Mouse (Mus musculus): ENCODE data around the gene Sfxn3. TPM values are rescaled to one million over a fixed set of nuclear protein-coding genes. Genes with fewer than 3 reads are reported as not detected.

Sfxn3 gene
- total RNA-seq (2021) (10 to 100 TPM; 51.2 to 89.3 TPM), polyA plus RNA-seq (2012; rRNA removed) (45.9 and 65.5 TPM in 2 replicates)
- long read RNA-seq, transcript Sfxn3-201 (11 exons, 2,867 nt) = major isoform, 40 of 58 reads
- long read RNA-seq, partial matches to known transcripts = 15 of 58 reads
- long read RNA-seq, other reads (novel, unspliced or antisense) = 3 of 58 reads

DNA sequence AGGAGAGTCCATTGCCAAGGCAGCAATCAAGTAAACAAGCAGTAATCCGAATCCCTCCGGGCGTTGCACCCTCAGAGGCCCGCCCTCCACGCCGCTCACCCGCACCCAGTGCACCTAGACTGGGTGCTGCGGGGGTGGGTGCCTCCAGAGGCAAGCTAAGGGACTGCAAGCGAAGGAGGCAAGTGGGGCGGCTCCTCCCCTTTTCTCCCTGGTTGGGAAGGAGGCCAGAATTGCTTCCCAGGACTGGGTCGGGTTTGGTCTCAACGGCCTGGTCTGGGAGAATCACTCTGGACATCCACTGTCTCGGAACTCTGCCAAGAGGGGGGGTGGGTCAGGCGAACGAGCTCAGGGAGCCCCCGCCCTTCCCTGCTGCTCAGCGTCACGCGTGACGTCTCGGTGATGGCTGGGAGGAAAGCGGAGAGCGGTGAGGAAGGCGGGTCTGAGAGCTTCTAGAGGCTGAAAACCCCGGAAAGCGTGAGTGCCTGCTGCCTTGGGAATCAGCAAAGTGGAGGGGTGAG is at the start of gene Sfxn3:
Sfxn3 (plus strand) TSS at position 87 of the 518 bp plus-strand sequence.
- DNase-seq = peak; percentile 95

GRCm38 (mm10) chr19:44997786-44998185 is 49.5 kb upstream of the Sfxn3 start:
- no peak for DNase-seq

DNA sequence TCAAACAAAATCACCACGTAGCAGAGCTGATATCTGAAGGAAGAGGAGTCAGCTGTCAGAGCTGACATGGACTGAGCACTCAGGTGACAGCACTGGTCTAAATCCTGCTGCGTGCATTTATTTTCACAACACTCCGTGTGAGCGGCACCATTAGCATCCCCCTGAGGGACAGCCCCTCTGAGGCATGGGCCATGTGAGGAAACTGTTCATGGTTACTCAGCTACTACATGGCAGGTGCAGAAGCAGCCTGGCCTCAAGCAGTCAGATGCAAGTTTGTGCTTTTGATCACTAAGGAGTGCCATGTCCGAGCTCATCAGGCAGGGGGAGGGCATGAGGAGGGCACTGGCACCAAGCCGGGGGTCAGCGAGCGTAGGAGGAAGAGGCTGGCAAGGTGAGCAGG is 47.7 kb upstream of the Sfxn3 start:
- DNase-seq = no peak

DNA sequence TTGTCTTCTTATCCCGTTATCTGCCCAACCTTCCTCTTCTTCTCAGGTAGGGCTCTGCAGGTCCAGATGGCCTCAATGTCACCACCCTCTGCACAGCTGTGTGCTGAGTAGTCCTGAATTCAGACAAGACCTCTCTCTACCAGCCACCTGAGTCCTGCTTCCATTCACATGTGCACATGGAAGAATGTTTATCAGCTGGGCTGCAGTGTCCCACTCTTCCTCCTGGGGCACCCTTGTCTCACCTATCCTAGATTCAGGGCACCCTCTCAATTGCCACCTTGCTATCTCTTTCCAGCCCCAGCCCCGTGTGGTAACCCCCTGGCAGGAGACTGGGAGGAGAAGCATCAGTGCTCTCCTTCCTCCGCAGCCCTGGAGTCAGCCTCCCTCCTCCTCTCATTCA is 45.0 kb upstream of the Sfxn3 start:
- DNase-seq = peak; percentile 11

DNA sequence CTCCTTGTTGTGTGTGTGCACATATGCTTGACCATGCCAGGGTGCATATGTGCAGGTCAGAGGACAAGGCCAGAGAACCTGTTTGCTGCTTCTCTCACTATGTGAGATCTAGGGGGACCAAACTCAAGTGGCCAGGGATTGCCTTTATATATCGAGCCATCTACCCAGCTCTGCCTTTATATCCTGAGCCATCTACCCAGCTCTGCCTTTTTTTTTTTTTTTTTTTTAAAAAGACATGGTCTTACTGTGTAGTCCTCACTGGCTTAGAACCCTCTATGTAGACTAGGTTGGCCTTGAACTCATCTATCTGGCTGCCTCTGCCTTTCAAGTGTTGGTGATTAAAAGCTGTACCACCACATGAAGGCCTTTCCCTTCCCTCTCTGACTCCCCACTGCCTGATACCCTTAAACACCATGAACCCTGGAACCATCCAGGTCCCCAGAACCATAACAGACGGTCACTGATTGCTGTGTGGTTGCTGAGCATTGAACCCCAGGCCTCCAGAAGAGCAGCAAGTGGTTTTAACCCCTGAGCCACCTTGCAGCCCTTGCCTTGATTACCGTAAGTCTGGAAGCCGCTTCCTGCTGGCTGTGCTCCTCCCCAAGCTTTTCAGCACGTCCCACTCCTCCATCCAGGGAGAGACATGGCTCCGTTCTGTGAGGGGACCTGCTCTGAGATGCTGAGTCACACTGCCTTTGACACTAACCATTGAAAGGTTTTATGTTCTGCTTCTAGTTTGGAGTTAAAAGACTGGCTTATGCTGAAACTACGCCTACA is 43.4 kb upstream of the Sfxn3 start:
- no peak for DNase-seq

DNA sequence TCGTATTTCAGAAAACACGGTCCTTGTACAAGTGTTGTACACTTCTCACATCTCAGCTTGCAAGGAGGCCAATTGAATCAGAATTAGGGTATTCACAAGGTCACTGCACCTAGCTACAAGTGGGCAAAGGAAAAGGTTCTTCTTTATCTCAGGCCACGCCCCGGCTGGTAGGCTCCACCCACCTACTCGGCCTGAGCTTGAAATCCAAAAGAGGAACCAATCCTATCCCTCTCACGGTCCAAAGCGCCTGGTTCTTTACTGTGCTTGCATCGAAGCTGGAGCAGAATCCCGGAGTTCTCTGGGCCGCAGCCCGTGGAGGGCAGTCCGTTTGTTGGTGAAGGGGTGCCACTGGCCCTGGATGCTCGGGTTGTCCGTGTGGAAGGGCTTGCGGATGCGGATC is 41.9 kb upstream of the Sfxn3 start, which contains the start of gene Twnk:
Twnk (plus strand) TSS at position 220 of the 400 bp plus-strand sequence.
- peak; percentile 74 for DNase-seq

GRCm38 (mm10) chr19:45005957-45006712 is 41.2 kb upstream of the Sfxn3 start, which contains the start of gene Mrpl43:
Gene Mrpl43 (minus strand): TSS chr19:45006442.
- DNase-seq = peak; percentile 98

DNA sequence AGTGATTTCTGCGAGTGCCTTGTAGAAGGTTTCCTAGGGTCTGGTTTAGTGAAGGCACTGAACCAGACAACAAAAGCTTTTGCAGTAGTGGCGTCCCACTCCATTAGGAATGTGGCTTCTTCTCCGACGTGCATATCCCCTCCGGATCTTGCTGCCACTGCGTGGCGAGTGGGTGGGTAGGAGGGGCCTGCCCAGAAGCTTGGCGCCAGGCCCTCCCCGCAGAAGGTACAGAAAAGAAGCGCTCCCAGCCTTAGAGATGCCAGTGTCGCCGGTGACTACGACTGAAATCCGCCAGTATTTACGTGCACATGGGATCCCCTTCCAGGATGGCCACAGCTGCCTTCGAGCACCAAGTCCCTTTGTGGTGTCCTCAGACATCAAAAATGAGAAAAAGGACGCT is 40.3 kb upstream of the Sfxn3 start:
- peak; percentile 21 for DNase-seq

DNA sequence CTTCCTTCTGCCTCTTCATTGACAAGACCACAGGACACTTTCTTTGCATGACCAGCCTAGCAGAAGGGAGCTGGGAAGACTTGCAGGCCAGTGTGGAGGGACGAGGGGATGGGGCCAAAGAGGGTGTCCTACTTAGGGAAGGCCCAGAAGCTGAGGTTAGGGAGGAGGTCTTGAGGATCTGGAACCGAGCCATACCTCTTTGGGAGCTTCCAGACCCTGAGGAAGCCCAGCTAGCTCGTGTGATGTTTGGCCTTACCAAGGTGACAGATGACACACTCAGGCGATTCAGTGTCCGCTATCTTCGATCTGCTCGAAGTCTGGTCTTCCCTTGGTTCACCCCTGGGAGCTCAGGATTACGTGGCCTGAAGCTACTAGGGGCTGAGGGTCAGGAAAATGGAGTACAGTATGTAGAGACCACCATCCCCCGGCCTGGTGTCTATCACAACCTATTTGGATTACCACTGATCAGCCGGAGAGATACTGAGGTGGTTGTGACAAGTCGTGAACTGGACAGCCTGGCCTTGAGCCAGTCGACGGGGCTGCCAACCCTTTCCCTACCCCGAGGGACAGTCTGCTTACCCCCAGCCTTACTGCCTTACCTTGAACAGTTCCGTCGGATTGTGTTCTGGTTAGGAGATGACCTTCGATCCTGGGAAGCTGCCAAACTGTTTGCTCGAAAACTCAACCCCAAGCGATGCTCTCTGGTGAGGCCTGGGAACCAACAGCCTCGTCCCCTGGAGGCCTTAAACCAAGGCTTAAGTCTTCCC is 39.7 kb upstream of the Sfxn3 start:
- DNase-seq = peak; percentile 78

DNA sequence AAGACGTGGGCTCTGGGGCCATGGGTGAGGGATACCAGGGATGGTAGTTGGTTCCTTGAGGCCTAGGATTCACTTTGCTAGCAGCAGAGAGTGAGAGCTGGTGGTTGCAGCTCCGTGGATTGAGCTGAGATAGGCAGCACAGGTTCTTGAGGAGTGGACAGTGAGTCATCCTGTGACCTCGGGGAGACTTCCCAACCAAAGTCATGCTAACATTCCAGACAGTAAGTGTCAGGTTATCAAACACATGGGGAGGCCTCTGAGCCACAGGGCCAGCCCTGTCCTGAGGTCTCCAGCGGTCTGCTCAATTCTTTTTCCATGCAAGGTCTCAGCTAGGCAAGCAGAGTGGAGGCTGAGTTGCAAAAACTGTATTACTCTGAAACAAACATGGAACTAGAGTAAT is 36.7 kb upstream of the Sfxn3 start:
- DNase-seq = peak; percentile 80

- DNase-seq = no peak
Measured at GRCm38 (mm10) chr19:45012219-45012618, 35.1 kb upstream of the Sfxn3 start.

- DNase-seq = peak; percentile 34
Measured at GRCm38 (mm10) chr19:45012636-45013035, 34.7 kb upstream of the Sfxn3 start.

DNA sequence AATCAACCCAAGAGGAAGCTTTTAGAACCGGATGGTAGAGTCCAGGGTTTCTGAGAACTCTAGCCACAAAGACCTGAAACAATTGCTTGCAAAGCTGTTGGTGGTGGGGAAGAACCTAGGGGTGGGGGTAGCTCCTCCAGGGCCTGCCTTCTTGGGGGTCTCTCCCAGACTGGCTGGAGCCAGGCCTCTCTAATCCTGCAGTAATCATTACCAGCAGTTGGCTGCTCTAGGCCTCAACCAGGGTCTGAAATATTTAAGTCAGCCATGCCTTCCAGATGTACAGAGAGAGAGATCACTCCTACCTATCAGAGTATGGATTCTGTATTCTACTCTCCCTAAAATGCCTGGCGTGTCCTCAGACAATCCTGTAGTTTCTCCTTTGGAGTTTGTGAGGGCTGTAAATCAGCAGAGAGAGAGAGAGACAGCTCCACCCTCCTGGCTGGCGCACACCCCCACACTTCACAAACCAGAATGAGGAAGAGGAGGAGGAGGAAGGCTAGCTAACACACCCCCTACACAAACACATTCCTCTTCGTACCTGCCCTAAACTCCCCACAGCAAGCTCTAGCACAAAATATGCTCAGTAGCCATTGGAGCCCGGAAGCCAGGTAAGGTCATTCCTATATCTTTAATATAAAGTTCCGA is 33.6 kb upstream of the Sfxn3 start:
- no peak for DNase-seq

- DNase-seq = peak; percentile 23
Measured at GRCm38 (mm10) chr19:45014335-45014971, 32.9 kb upstream of the Sfxn3 start, which contains the start of gene Lzts2. Gene Lzts2 (plus strand): TSS chr19:45014414.

- peak; percentile 88 for DNase-seq
Measured at GRCm38 (mm10) chr19:45014981-45015402, 32.3 kb upstream of the Sfxn3 start.

- peak; percentile 84 for DNase-seq
Measured at GRCm38 (mm10) chr19:45015518-45016281, 31.6 kb upstream of the Sfxn3 start.

- peak; percentile 91 for DNase-seq
Measured at GRCm38 (mm10) chr19:45016341-45017215, 30.7 kb upstream of the Sfxn3 start.

DNA sequence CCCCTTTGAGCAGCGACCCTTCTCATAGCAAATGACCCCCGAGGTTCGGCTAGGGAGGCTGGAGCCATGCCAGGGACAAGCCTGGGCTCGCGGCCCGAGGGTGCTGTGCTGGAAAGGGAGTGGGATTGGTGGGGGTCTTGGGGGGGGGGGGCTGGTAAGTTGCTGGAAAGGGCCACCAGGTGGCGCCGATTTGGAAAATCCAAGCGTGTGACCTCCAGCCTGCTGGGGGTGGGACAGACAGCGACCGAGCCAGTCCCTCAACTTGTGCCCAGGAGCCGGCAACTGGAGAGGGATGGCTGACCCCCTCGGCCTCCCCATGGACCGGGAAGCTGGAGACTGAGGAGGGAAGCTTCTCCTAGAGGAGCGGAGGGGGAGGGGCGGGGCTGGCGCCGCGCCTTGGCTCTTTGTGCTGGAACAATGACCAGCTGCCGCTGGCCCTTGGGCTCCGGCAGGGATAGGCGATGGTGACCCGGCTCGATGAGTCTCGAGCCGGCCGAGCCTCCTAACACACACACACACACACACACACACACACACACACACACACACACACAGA is 30.0 kb upstream of the Sfxn3 start:
- peak; percentile 90 for DNase-seq
